Mouse (Mus musculus) bone marrow, adult 2 months (tissue): ENCODE data around the gene Rabac1. TPM values are rescaled to one million over a fixed set of nuclear protein-coding genes. Genes with fewer than 3 reads are reported as not detected.

Experiments
- H3K27ac ChIP-seq: fragments of 200-500 bp; 2 replicates; pipeline ENCODE4 v1.5.1; 2012; ENCODE audit warnings: low read depth, mild to moderate bottlenecking, control low read depth, inconsistent platforms, low read length; ENCODE audit not compliant: control insufficient read depth, poor library complexity, insufficient read depth
- H3K4me1 ChIP-seq: fragments of 200-500 bp; 2 replicates; pipeline ENCODE4 v1.6.1; 2011; ENCODE audit warnings: low read length; ENCODE audit not compliant: control insufficient read depth, insufficient read depth
- H3K4me3 ChIP-seq: fragments of 200-500 bp; replicated peaks from 2 replicates; pipeline ENCODE3; 2011; ENCODE audit warnings: mild to moderate bottlenecking, low read depth, low read length, control low read depth; ENCODE audit not compliant: control insufficient read depth
- CTCF ChIP-seq: fragments of 200-500 bp; IDR thresholded peaks from 2 replicates; pipeline ENCODE4 v1.5.1; 2011; ENCODE audit warnings: low read length, control low read depth; ENCODE audit not compliant: control insufficient read depth, insufficient read depth
- POLR2A ChIP-seq: fragments of 200-500 bp; IDR thresholded peaks from 2 replicates; pipeline ENCODE4 v1.6.1; 2011; ENCODE audit warnings: low read depth, mild to moderate bottlenecking, control low read depth, low read length, borderline replicate concordance; ENCODE audit not compliant: control insufficient read depth
- WGBS: fragments of 180-500 bp; shearing (Covaris S2); methylation state at CpG from one replicate; pipeline ENCODE4 v1.1.7; 2018; 5-methylcytosine and 5-hydroxymethylcytosine counted together
- polyA plus RNA-seq: library from polyadenylated mRNA; stranded (reverse); fragments of >200 nt; gene quantifications from 2 replicates; pipeline ENCODE4 v1.2.4, GENCODE M21; 2011; ENCODE audit warnings: low replicate concordance; ENCODE audit not compliant: missing spikeins, insufficient read depth, insufficient read length

The Rabac1 gene
- polyA plus RNA-seq, 1 experiment: 76.4 TPM

GRCm38 (mm10) chr7:24993081-24993480, 20.5 kb upstream of the Rabac1 start:
- Histone ChIP-seq H3K27ac (no peak overlapping the region), H3K4me1 (peaks cover 2% of the 10 kb centered on the region), H3K4me3 (no peak overlapping the region)
- TF ChIP-seq POLR2A (no peak), CTCF (no peak)
- WGBS: 71% methylated on average over 6 of the region's 6 CpGs

GRCm38 (mm10) chr7:24990478-24990877, 17.9 kb upstream of the Rabac1 start:
- no peak overlapping the region for H3K27ac ChIP-seq
- H3K4me3 ChIP-seq: no peak overlapping the region
- 61% methylated on average over 8 of the region's 8 CpGs for WGBS
- peaks cover 2% of the 10 kb centered on the region for H3K4me1 ChIP-seq
- TF ChIP-seq CTCF (no peak), POLR2A (no peak)

- Histone ChIP-seq H3K4me1 (peaks cover 2% of the 10 kb centered on the region), H3K4me3 (no peak overlapping the region), H3K27ac (no peak overlapping the region)
- WGBS: 53% methylated on average over 14 of the region's 14 CpGs
- TF ChIP-seq POLR2A: no peak
- TF ChIP-seq CTCF: no peak
These were observed 15.4 kb upstream of the Rabac1 start for GRCm38 (mm10) chr7:24987941-24988340.

GRCm38 (mm10) chr7:24985799-24986198, 13.2 kb upstream of the Rabac1 start:
- H3K4me1 ChIP-seq: peaks cover 2% of the 10 kb centered on the region
- H3K4me3 ChIP-seq: no peak overlapping the region
- peak; percentile 60 for TF ChIP-seq CTCF
- no peak for TF ChIP-seq POLR2A
- WGBS: 69% methylated on average over 5 of the region's 5 CpGs
- H3K27ac ChIP-seq: no peak overlapping the region

- Histone ChIP-seq H3K27ac (no peak overlapping the region), H3K4me3 (no peak overlapping the region), H3K4me1 (peaks cover 2% of the 10 kb centered on the region; the same call in 1 of the 2 replicates)
- TF ChIP-seq POLR2A: no peak
- peak; percentile 9; the same call in 1 of the 2 replicates for TF ChIP-seq CTCF
- WGBS: 91% methylated on average over 2 of the region's 2 CpGs
These were observed 11.8 kb upstream of the Rabac1 start for GRCm38 (mm10) chr7:24984307-24984706.

GRCm38 (mm10) chr7:24983396-24983795, 10.8 kb upstream of the Rabac1 start:
- no peak overlapping the region for H3K27ac ChIP-seq
- H3K4me3 ChIP-seq: no peak overlapping the region
- peaks cover 6% of the 10 kb centered on the region for H3K4me1 ChIP-seq
- TF ChIP-seq CTCF: no peak
- 84% methylated on average over 5 of the region's 5 CpGs for WGBS

- Histone ChIP-seq H3K27ac (no peak overlapping the region), H3K4me3 (no peak overlapping the region), H3K4me1 (peaks cover 8% of the 10 kb centered on the region)
- 84% methylated on average over 7 of the region's 7 CpGs for WGBS
- TF ChIP-seq CTCF (no peak), POLR2A (no peak)
These were observed 7.9 kb upstream of the Rabac1 start for GRCm38 (mm10) chr7:24980439-24980838.

- H3K27ac ChIP-seq: peak overlapping the region; percentile 86
- H3K4me1 ChIP-seq: peaks cover 9% of the 10 kb centered on the region
- 6% methylated on average over 7 of the region's 7 CpGs for WGBS
- peak; percentile 43; the same call in 1 of the 2 replicates for TF ChIP-seq POLR2A
- TF ChIP-seq CTCF: no peak
- H3K4me3 ChIP-seq: peak overlapping the region; percentile 25
These were observed 6.2 kb upstream of the Rabac1 start for GRCm38 (mm10) chr7:24978781-24979180.
